Mouse (Mus musculus): ENCODE results near the gene Fer1l5. TPM values are rescaled to one million over a fixed set of nuclear protein-coding genes. Genes with fewer than 3 reads are reported as not detected.

The Fer1l5 gene
- total and polyA plus RNA-seq, 2 experiments: not detected

- Histone ChIP-seq H3K79me2 (ENCODE audit: control insufficient read depth, insufficient read depth, low read length) (no peaks in the 10 kb centered on the region), H3K27me3 (ENCODE audit: control insufficient read depth, insufficient read depth, low read length) (no peaks in the 10 kb centered on the region), H3K4me1 (ENCODE audit: control insufficient read depth, insufficient read depth, low read length) (peaks cover 2% of the 10 kb centered on the region; the same call in 1 of the 2 replicates), H3K9ac (ENCODE audit: low read depth, low read length) (no peak overlapping the region), H3K36me3 (ENCODE audit: control insufficient read depth, insufficient read depth, low read length) (peaks cover 10% of the 10 kb centered on the region), H3K4me3 (ENCODE audit: insufficient read depth, low read depth, low read length) (no peak overlapping the region), H3K27ac (replicated peaks; ENCODE audit: insufficient read depth, low read depth, low read length) (no peak overlapping the region)
- no peak for TF ChIP-seq CTCF (IDR thresholded peaks at IDR 0.05; ENCODE audit: low read depth, low read length)
- no peak for TF ChIP-seq POLR2A (IDR thresholded peaks at IDR 0.05; ENCODE audit: extremely low read depth, insufficient read depth, low read length)
- DNase-seq (ENCODE audit: extremely low read depth, low read depth, low spot score): no peak
- 70% methylated on average over 6 of the region's 6 CpGs for WGBS
These were observed 40.3 kb upstream of the Fer1l5 start for GRCm38 (mm10) chr1:36331743-36332142.

- peak; percentile 80 for DNase-seq (ENCODE audit: extremely low read depth, low read depth, low spot score)
- Histone ChIP-seq H3K36me3 (ENCODE audit: control insufficient read depth, insufficient read depth, low read length) (peaks cover 23% of the 10 kb centered on the region), H3K9ac (ENCODE audit: low read depth, low read length) (no peak overlapping the region), H3K4me3 (ENCODE audit: insufficient read depth, low read depth, low read length) (no peak overlapping the region), H3K79me2 (ENCODE audit: control insufficient read depth, insufficient read depth, low read length) (no peaks in the 10 kb centered on the region), H3K27me3 (ENCODE audit: control insufficient read depth, insufficient read depth, low read length) (no peaks in the 10 kb centered on the region), H3K27ac (replicated peaks; ENCODE audit: insufficient read depth, low read depth, low read length) (no peak overlapping the region; the same call in 1 of the 2 replicates), H3K4me1 (ENCODE audit: control insufficient read depth, insufficient read depth, low read length) (peaks cover 2% of the 10 kb centered on the region; the same call in 1 of the 2 replicates)
- TF ChIP-seq POLR2A (IDR thresholded peaks at IDR 0.05; ENCODE audit: extremely low read depth, insufficient read depth, low read length): no peak
- no peak for TF ChIP-seq CTCF (IDR thresholded peaks at IDR 0.05; ENCODE audit: low read depth, low read length)
- 57% methylated on average over 14 of the region's 14 CpGs for WGBS
These were observed 38.9 kb upstream of the Fer1l5 start for GRCm38 (mm10) chr1:36332955-36333887.

GRCm38 (mm10) chr1:36342547-36342946, 29.5 kb upstream of the Fer1l5 start:
- no peaks in the 10 kb centered on the region for H3K27me3 ChIP-seq (ENCODE audit: control insufficient read depth, insufficient read depth, low read length)
- no peaks in the 10 kb centered on the region for H3K4me1 ChIP-seq (ENCODE audit: control insufficient read depth, insufficient read depth, low read length)
- H3K79me2 ChIP-seq (ENCODE audit: control insufficient read depth, insufficient read depth, low read length): 0 out of 2 replicates have a peak, but pooled peaks cover 3% of the 10 kb centered on the region
- TF ChIP-seq POLR2A (IDR thresholded peaks at IDR 0.05; ENCODE audit: extremely low read depth, insufficient read depth, low read length) (no peak), CTCF (IDR thresholded peaks at IDR 0.05; ENCODE audit: low read depth, low read length) (no peak)
- DNase-seq (ENCODE audit: extremely low read depth, low read depth, low spot score): no peak
- H3K9ac ChIP-seq (ENCODE audit: low read depth, low read length): no peak overlapping the region
- peaks cover 89% of the 10 kb centered on the region for H3K36me3 ChIP-seq (ENCODE audit: control insufficient read depth, insufficient read depth, low read length)
- H3K27ac ChIP-seq (replicated peaks; ENCODE audit: insufficient read depth, low read depth, low read length): no peak overlapping the region
- H3K4me3 ChIP-seq (ENCODE audit: insufficient read depth, low read depth, low read length): no peak overlapping the region
- 89% methylated on average over 6 of the region's 6 CpGs for WGBS

- no peak for TF ChIP-seq CTCF (IDR thresholded peaks at IDR 0.05; ENCODE audit: low read depth, low read length)
- TF ChIP-seq POLR2A (IDR thresholded peaks at IDR 0.05; ENCODE audit: extremely low read depth, insufficient read depth, low read length): no peak
These were observed 19.7 kb upstream of the Fer1l5 start for GRCm38 (mm10) chr1:36352351-36352750.

GRCm38 (mm10) chr1:36356955-36357695, 15.0 kb upstream of the Fer1l5 start:
- no peaks in the 10 kb centered on the region for H3K27me3 ChIP-seq (ENCODE audit: control insufficient read depth, insufficient read depth, low read length)
- TF ChIP-seq POLR2A (IDR thresholded peaks at IDR 0.05; ENCODE audit: extremely low read depth, insufficient read depth, low read length): no peak
- TF ChIP-seq CTCF (IDR thresholded peaks at IDR 0.05; ENCODE audit: low read depth, low read length): no peak
- 24% methylated on average over 5 of the region's 5 CpGs for WGBS
- DNase-seq (ENCODE audit: extremely low read depth, low read depth, low spot score): peak; percentile 92
- H3K9ac ChIP-seq (ENCODE audit: low read depth, low read length): peak overlapping the region; percentile 38
- peaks cover 62% of the 10 kb centered on the region for H3K36me3 ChIP-seq (ENCODE audit: control insufficient read depth, insufficient read depth, low read length)
- peaks cover 23% of the 10 kb centered on the region for H3K4me1 ChIP-seq (ENCODE audit: control insufficient read depth, insufficient read depth, low read length)
- H3K79me2 ChIP-seq (ENCODE audit: control insufficient read depth, insufficient read depth, low read length): peaks cover 17% of the 10 kb centered on the region
- no peak overlapping the region for H3K4me3 ChIP-seq (ENCODE audit: insufficient read depth, low read depth, low read length)
- H3K27ac ChIP-seq (replicated peaks; ENCODE audit: insufficient read depth, low read depth, low read length): peak overlapping the region; percentile 75

More at GRCm38 (mm10) chr1:36352351-36352750, 19.7 kb upstream of the Fer1l5 start:
- H3K79me2 ChIP-seq (ENCODE audit: control insufficient read depth, insufficient read depth, low read length): peaks cover 4% of the 10 kb centered on the region; the same call in 1 of the 2 replicates
- H3K4me1 ChIP-seq (ENCODE audit: control insufficient read depth, insufficient read depth, low read length): peaks cover 6% of the 10 kb centered on the region
- WGBS: 93% methylated on average over 4 of the region's 4 CpGs
- no peak for DNase-seq (ENCODE audit: extremely low read depth, low read depth, low spot score)
- H3K27me3 ChIP-seq (ENCODE audit: control insufficient read depth, insufficient read depth, low read length): no peaks in the 10 kb centered on the region
- no peak overlapping the region for H3K9ac ChIP-seq (ENCODE audit: low read depth, low read length)
- no peak overlapping the region for H3K4me3 ChIP-seq (ENCODE audit: insufficient read depth, low read depth, low read length)
- peaks cover 85% of the 10 kb centered on the region for H3K36me3 ChIP-seq (ENCODE audit: control insufficient read depth, insufficient read depth, low read length)
- no peak overlapping the region for H3K27ac ChIP-seq (replicated peaks; ENCODE audit: insufficient read depth, low read depth, low read length)
